Mouse (Mus musculus) heart, embryonic 15.5 days (tissue): ENCODE measurements around the gene Sox5. TPM values are rescaled to one million over a fixed set of nuclear protein-coding genes. Genes with fewer than 3 reads are reported as not detected.

Experiments
- ATAC-seq: fragments of 200-750 bp; cut with Nextera tagmentation; replicated peaks from 2 replicates; pipeline ENCODE4 v1.8.0; 2017; ENCODE audit warnings: low read depth, moderate TSS enrichment; ENCODE audit not compliant: insufficient number of reproducible peaks, insufficient read depth, low FRiP score
- H3K27ac ChIP-seq: fragments of 300-500 bp; sonication (generic); 2 replicates; pipeline ENCODE4 v1.5.1; 2015; ENCODE audit warnings: mild to moderate bottlenecking, inconsistent platforms
- H3K27me3 ChIP-seq: fragments of 300-500 bp; sonication (generic); 2 replicates; pipeline ENCODE4 v1.6.1; 2015; ENCODE audit warnings: inconsistent platforms
- H3K36me3 ChIP-seq: fragments of 300-500 bp; sonication (generic); 2 replicates; pipeline ENCODE4 v1.6.1; 2015; ENCODE audit warnings: mild to moderate bottlenecking, inconsistent platforms
- H3K4me1 ChIP-seq: fragments of 300-500 bp; sonication (generic); replicated peaks from 2 replicates; pipeline ENCODE4 v1.6.1; 2015; ENCODE audit warnings: inconsistent platforms
- H3K4me2 ChIP-seq: fragments of 300-500 bp; sonication (generic); 2 replicates; pipeline ENCODE4 v1.6.1; 2015; ENCODE audit warnings: inconsistent platforms, mild to moderate bottlenecking, moderate library complexity
- H3K4me3 ChIP-seq: fragments of 300-500 bp; sonication (generic); 2 replicates; pipeline ENCODE4 v1.5.1; 2015; ENCODE audit warnings: mild to moderate bottlenecking, inconsistent platforms
- H3K9ac ChIP-seq: fragments of 300-500 bp; sonication (generic); 2 replicates; pipeline ENCODE4 v1.6.1; 2015; ENCODE audit warnings: mild to moderate bottlenecking, inconsistent platforms
- H3K9me3 ChIP-seq: fragments of 300-500 bp; sonication (generic); replicated peaks from 2 replicates; pipeline ENCODE4 v1.6.1; 2016; ENCODE audit warnings: inconsistent platforms
- WGBS: fragments of 180-500 bp; shearing (Covaris S2); methylation state at CpG from one replicate; pipeline ENCODE4 v1.1.7; 2015; ENCODE audit warnings: mixed read lengths; 5-methylcytosine and 5-hydroxymethylcytosine counted together
- polyA plus RNA-seq: library from polyadenylated mRNA; unstranded; fragments of >200 nt; fragmentation: Nextera tagmentation; extraction: Ambion mirVana; gene quantifications from 2 replicates; pipeline ENCODE4 v1.2.1, GENCODE M21; 2015

Gene Sox5
- polyA plus RNA-seq, 1 experiment from 2014 or later: 8.9 TPM

- no peak overlapping the region for H3K4me2 ChIP-seq
- no peak overlapping the region for H3K9ac ChIP-seq
- no peak overlapping the region for H3K27ac ChIP-seq
- no peak for ATAC-seq
- 58% methylated on average over 8 of the region's 8 CpGs for WGBS
- no peaks in the 10 kb centered on the region for H3K36me3 ChIP-seq
- H3K27me3 ChIP-seq: no peaks in the 10 kb centered on the region
- no peaks in the 10 kb centered on the region for H3K9me3 ChIP-seq
- no peaks in the 10 kb centered on the region for H3K4me1 ChIP-seq
- H3K4me3 ChIP-seq: no peak overlapping the region
These were observed 840.4 kb downstream of the Sox5 start for GRCm38 (mm10) chr6:143941291-143941785.

GRCm38 (mm10) chr6:143923146-143923545, 858.6 kb downstream of the Sox5 start:
- H3K9me3 ChIP-seq: no peaks in the 10 kb centered on the region
- H3K9ac ChIP-seq: no peak overlapping the region
- H3K36me3 ChIP-seq: no peaks in the 10 kb centered on the region
- no peak overlapping the region for H3K4me2 ChIP-seq
- WGBS: 74% methylated on average over 6 of the region's 6 CpGs
- ATAC-seq: no peak
- no peaks in the 10 kb centered on the region for H3K4me1 ChIP-seq
- no peak overlapping the region for H3K4me3 ChIP-seq
- H3K27me3 ChIP-seq: no peaks in the 10 kb centered on the region
- no peak overlapping the region for H3K27ac ChIP-seq

- Histone ChIP-seq H3K9me3 (no peaks in the 10 kb centered on the region), H3K27me3 (no peaks in the 10 kb centered on the region), H3K4me1 (no peaks in the 10 kb centered on the region), H3K4me2 (no peak overlapping the region), H3K36me3 (no peaks in the 10 kb centered on the region), H3K4me3 (no peak overlapping the region), H3K27ac (no peak overlapping the region), H3K9ac (no peak overlapping the region)
- no peak for ATAC-seq
- WGBS: 76% methylated on average over 16 of the region's 16 CpGs
These were observed 863.3 kb downstream of the Sox5 start for GRCm38 (mm10) chr6:143918405-143918947.

GRCm38 (mm10) chr6:143916152-143916735, 865.5 kb downstream of the Sox5 start:
- Histone ChIP-seq H3K4me3 (no peak overlapping the region), H3K4me1 (no peaks in the 10 kb centered on the region), H3K9me3 (no peaks in the 10 kb centered on the region), H3K9ac (no peak overlapping the region), H3K4me2 (no peak overlapping the region), H3K27ac (no peak overlapping the region), H3K27me3 (no peaks in the 10 kb centered on the region), H3K36me3 (no peaks in the 10 kb centered on the region)
- 67% methylated on average over 10 of the region's 10 CpGs for WGBS
- no peak for ATAC-seq

GRCm38 (mm10) chr6:143915686-143916085, 866.1 kb downstream of the Sox5 start:
- WGBS: 87% methylated on average over 3 of the region's 3 CpGs
- no peaks in the 10 kb centered on the region for H3K4me1 ChIP-seq
- H3K27me3 ChIP-seq: no peaks in the 10 kb centered on the region
- H3K4me2 ChIP-seq: no peak overlapping the region
- no peaks in the 10 kb centered on the region for H3K36me3 ChIP-seq
- ATAC-seq: no peak
- H3K9me3 ChIP-seq: no peaks in the 10 kb centered on the region
- no peak overlapping the region for H3K4me3 ChIP-seq
- H3K27ac ChIP-seq: no peak overlapping the region
- H3K9ac ChIP-seq: no peak overlapping the region

- Histone ChIP-seq H3K4me3 (no peak overlapping the region), H3K4me2 (no peak overlapping the region), H3K9me3 (no peaks in the 10 kb centered on the region), H3K36me3 (no peaks in the 10 kb centered on the region), H3K9ac (no peak overlapping the region), H3K27ac (no peak overlapping the region), H3K4me1 (no peaks in the 10 kb centered on the region), H3K27me3 (no peaks in the 10 kb centered on the region)
- ATAC-seq: no peak
- 85% methylated on average over 3 of the region's 3 CpGs for WGBS
These were observed 869.5 kb downstream of the Sox5 start for GRCm38 (mm10) chr6:143912316-143912715.

GRCm38 (mm10) chr6:143904693-143905031, 877.1 kb downstream of the Sox5 start:
- H3K36me3 ChIP-seq: no peaks in the 10 kb centered on the region
- ATAC-seq: no peak
- H3K4me1 ChIP-seq: no peaks in the 10 kb centered on the region
- H3K9me3 ChIP-seq: no peaks in the 10 kb centered on the region
- no peaks in the 10 kb centered on the region for H3K27me3 ChIP-seq
- H3K9ac ChIP-seq: no peak overlapping the region
- no peak overlapping the region for H3K27ac ChIP-seq
- H3K4me2 ChIP-seq: no peak overlapping the region
- no peak overlapping the region for H3K4me3 ChIP-seq

- 79% methylated on average over 10 of the region's 10 CpGs for WGBS
These were observed 877.6 kb downstream of the Sox5 start for GRCm38 (mm10) chr6:143903981-143904692.

GRCm38 (mm10) chr6:143900871-143901270, 880.9 kb downstream of the Sox5 start:
- Histone ChIP-seq H3K9me3 (no peaks in the 10 kb centered on the region), H3K27me3 (no peaks in the 10 kb centered on the region), H3K4me2 (no peak overlapping the region), H3K9ac (no peak overlapping the region), H3K4me3 (no peak overlapping the region), H3K27ac (no peak overlapping the region), H3K36me3 (no peaks in the 10 kb centered on the region), H3K4me1 (no peaks in the 10 kb centered on the region)
- ATAC-seq: no peak
- 82% methylated on average over 4 of the region's 4 CpGs for WGBS

More at GRCm38 (mm10) chr6:143903981-143904692, 877.6 kb downstream of the Sox5 start:
- Histone ChIP-seq H3K4me1 (no peaks in the 10 kb centered on the region), H3K36me3 (no peaks in the 10 kb centered on the region), H3K27me3 (no peaks in the 10 kb centered on the region), H3K4me3 (no peak overlapping the region), H3K4me2 (no peak overlapping the region), H3K9ac (no peak overlapping the region), H3K9me3 (no peaks in the 10 kb centered on the region), H3K27ac (no peak overlapping the region)
- ATAC-seq: no peak

- 86% methylated on average over 6 of the region's 6 CpGs for WGBS
- H3K27me3 ChIP-seq: no peaks in the 10 kb centered on the region
- H3K4me1 ChIP-seq: no peaks in the 10 kb centered on the region
- no peak overlapping the region for H3K4me2 ChIP-seq
- no peak overlapping the region for H3K27ac ChIP-seq
- H3K9me3 ChIP-seq: no peaks in the 10 kb centered on the region
- ATAC-seq: no peak
- no peaks in the 10 kb centered on the region for H3K36me3 ChIP-seq
- H3K4me3 ChIP-seq: no peak overlapping the region
- H3K9ac ChIP-seq: no peak overlapping the region
These were observed 886.7 kb downstream of the Sox5 start for GRCm38 (mm10) chr6:143895092-143895491.

GRCm38 (mm10) chr6:143892869-143893268, 888.9 kb downstream of the Sox5 start:
- no peaks in the 10 kb centered on the region for H3K9me3 ChIP-seq
- no peak overlapping the region for H3K27ac ChIP-seq
- no peak overlapping the region for H3K9ac ChIP-seq
- no peaks in the 10 kb centered on the region for H3K27me3 ChIP-seq
- H3K36me3 ChIP-seq: no peaks in the 10 kb centered on the region
- WGBS: 80% methylated on average over 2 of the region's 2 CpGs
- ATAC-seq: no peak
- no peak overlapping the region for H3K4me3 ChIP-seq
- no peak overlapping the region for H3K4me2 ChIP-seq
- no peaks in the 10 kb centered on the region for H3K4me1 ChIP-seq

GRCm38 (mm10) chr6:143888556-143888955, 893.2 kb downstream of the Sox5 start:
- Histone ChIP-seq H3K9me3 (no peaks in the 10 kb centered on the region), H3K36me3 (no peaks in the 10 kb centered on the region), H3K27ac (no peak overlapping the region), H3K27me3 (no peaks in the 10 kb centered on the region), H3K4me1 (no peaks in the 10 kb centered on the region), H3K4me2 (no peak overlapping the region), H3K9ac (no peak overlapping the region), H3K4me3 (no peak overlapping the region)
- WGBS: 76% methylated on average over 7 of the region's 7 CpGs
- ATAC-seq: no peak
